In the genomic region with DNA sequence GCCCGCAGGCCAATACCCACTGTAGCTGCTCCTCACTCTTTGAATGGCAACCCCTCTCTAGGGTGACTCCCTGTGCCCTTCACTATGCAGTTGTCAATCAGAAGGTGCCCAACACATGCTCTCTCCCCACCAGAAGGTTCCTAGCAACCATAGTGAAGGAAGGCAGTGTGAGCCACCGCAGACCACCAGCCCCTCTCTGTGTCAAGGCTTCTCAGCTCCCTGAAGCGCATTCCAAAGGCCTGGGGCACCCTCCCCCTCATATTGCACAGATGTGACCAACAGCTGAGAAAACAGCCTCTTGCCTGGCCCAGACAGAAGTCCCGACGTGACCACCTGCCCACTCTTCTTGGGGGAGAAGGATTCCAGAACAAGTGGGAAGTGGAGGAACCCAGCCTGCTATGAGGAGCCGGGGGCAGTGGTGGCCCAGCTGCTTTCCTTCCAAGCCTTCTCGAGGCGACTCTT, we compare ENCODE assay signal across 9 mouse cellular contexts. TPM values are rescaled to one million over a fixed set of nuclear protein-coding genes. Genes with fewer than 3 reads are reported as not detected.
A peak's percentile ranks its signal among the peaks of the same experiment; 100 is the strongest.
DNase-seq lines count a peak whose midpoint lies in the region; ATAC-seq lines count a peak whose summit lies in the region.
"Had no signal": no experiment of that assay in that cellular context is flagged by ENCODE, and none has a peak within 500 bp of the region (broad histone marks: within the 10 kb centered on the region; RNA-seq: fewer than 3 reads in every experiment).

No protein-coding gene starts in this region.

- WGBS in kidney, embryonic 15.5 days: 7% methylated on average over 8 of the region's 8 CpGs
- 20% methylated on average over 8 of the region's 8 CpGs for WGBS in embryonic facial prominence, embryonic 15.5 days
- WGBS in limb, embryonic 11.5 days: 9% methylated on average over 8 of the region's 8 CpGs
- WGBS in neural tube, embryonic 14.5 days: 3% methylated on average over 8 of the region's 8 CpGs

- peak overlapping the region; percentile 97 for H3K4me2 ChIP-seq in kidney, embryonic 15.5 days
- H3K4me2 ChIP-seq in embryonic facial prominence, embryonic 15.5 days (replicated peaks): peak overlapping the region; percentile 94
- peak overlapping the region; percentile 96 for H3K4me2 ChIP-seq in limb, embryonic 11.5 days (ENCODE audit: low read depth, severe bottlenecking)
- H3K4me2 ChIP-seq in neural tube, embryonic 14.5 days (ENCODE audit: low read depth, low read length): peak overlapping the region; percentile 94

- 0 out of 2 replicates have a peak, but pooled peaks have one; percentile 6 for ATAC-seq in kidney, embryonic 15.5 days (replicated peaks; ENCODE audit: low FRiP score)
- 0 out of 2 replicates have a peak, but pooled peaks have one; percentile 5 for ATAC-seq in embryonic facial prominence, embryonic 15.5 days (ENCODE audit: insufficient number of reproducible peaks, low FRiP score, low TSS enrichment, low read depth)
- ATAC-seq in limb, embryonic 11.5 days (ENCODE audit: insufficient number of reproducible peaks, low FRiP score, low TSS enrichment, low read depth): no peak
- peak; percentile 58; the same call in 1 of the 2 replicates for ATAC-seq in neural tube, embryonic 14.5 days (ENCODE audit: low read depth)
- ATAC-seq in cerebellum, adult (ENCODE audit: insufficient number of reproducible peaks, low FRiP score, low TSS enrichment): no peak

- peaks cover 50% of the 10 kb centered on the region for H3K4me1 ChIP-seq in kidney, embryonic 15.5 days
- peaks cover 49% of the 10 kb centered on the region for H3K4me1 ChIP-seq in embryonic facial prominence, embryonic 15.5 days
- H3K4me1 ChIP-seq in limb, embryonic 11.5 days (ENCODE audit: control insufficient read depth, insufficient read depth, low read length): peaks cover 42% of the 10 kb centered on the region
- H3K4me1 ChIP-seq in neural tube, embryonic 14.5 days (ENCODE audit: control insufficient read depth, insufficient read depth, low read length): peaks cover 29% of the 10 kb centered on the region

- peaks cover 27% of the 10 kb centered on the region for H3K36me3 ChIP-seq in kidney, embryonic 15.5 days
- H3K36me3 ChIP-seq in embryonic facial prominence, embryonic 15.5 days: 0 out of 2 replicates have a peak, but pooled peaks cover 4% of the 10 kb centered on the region
- no peaks in the 10 kb centered on the region for H3K36me3 ChIP-seq in limb, embryonic 11.5 days (ENCODE audit: control insufficient read depth, insufficient read depth, low read length)
- no peaks in the 10 kb centered on the region for H3K36me3 ChIP-seq in neural tube, embryonic 14.5 days (ENCODE audit: control insufficient read depth, insufficient read depth, low read length)
- H3K36me3 ChIP-seq: G1E had no signal

- no peaks in the 10 kb centered on the region for H3K27me3 ChIP-seq in kidney, embryonic 15.5 days
- peaks cover 21% of the 10 kb centered on the region for H3K27me3 ChIP-seq in embryonic facial prominence, embryonic 15.5 days
- H3K27me3 ChIP-seq in limb, embryonic 11.5 days (ENCODE audit: control insufficient read depth, insufficient read depth, low read length): peaks cover 19% of the 10 kb centered on the region
- no peaks in the 10 kb centered on the region for H3K27me3 ChIP-seq in neural tube, embryonic 14.5 days (ENCODE audit: control insufficient read depth, insufficient read depth, low read length)

- H3K27ac ChIP-seq in kidney, embryonic 15.5 days: peak overlapping the region; percentile 88
- H3K27ac ChIP-seq in embryonic facial prominence, embryonic 15.5 days (replicated peaks): peak overlapping the region; percentile 51; the same call in 1 of the 2 replicates
- H3K27ac ChIP-seq in limb, embryonic 11.5 days (replicated peaks; ENCODE audit: low read depth, low read length): no peak overlapping the region
- H3K27ac ChIP-seq in neural tube, embryonic 14.5 days (ENCODE audit: low read depth, low read length): peak overlapping the region; percentile 45; the same call in 1 of the 2 replicates

- peak overlapping the region; percentile 64 for H3K4me3 ChIP-seq in kidney, embryonic 15.5 days (replicated peaks)
- peak overlapping the region; percentile 53 for H3K4me3 ChIP-seq in embryonic facial prominence, embryonic 15.5 days (replicated peaks)
- H3K4me3 ChIP-seq in limb, embryonic 11.5 days (ENCODE audit: low read depth, low read length): peak overlapping the region; percentile 49
- peak overlapping the region; percentile 56 for H3K4me3 ChIP-seq in neural tube, embryonic 14.5 days (ENCODE audit: low read depth, low read length)

- no peak for DNase-seq in kidney, adult 11 months
- peak; percentile 54 for DNase-seq in limb, embryonic 11.5 days (ENCODE audit: low spot score)
- no peak for DNase-seq in right cerebral cortex, adult 18-20 months
- DNase-seq in cerebellum, postnatal 4 days (ENCODE audit: low spot score in 2 of 2): no peak

- no peaks in the 10 kb centered on the region for H3K9me3 ChIP-seq in kidney, embryonic 15.5 days (replicated peaks)
- no peaks in the 10 kb centered on the region for H3K9me3 ChIP-seq in embryonic facial prominence, embryonic 15.5 days (replicated peaks)
- no peaks in the 10 kb centered on the region for H3K9me3 ChIP-seq in limb, embryonic 11.5 days (ENCODE audit: control insufficient read depth, low read length)
- no peaks in the 10 kb centered on the region for H3K9me3 ChIP-seq in neural tube, embryonic 14.5 days (ENCODE audit: control insufficient read depth, low read length)

- H3K9ac ChIP-seq in kidney, embryonic 15.5 days: peak overlapping the region; percentile 78
- H3K9ac ChIP-seq in embryonic facial prominence, embryonic 15.5 days: peak overlapping the region; percentile 43; the same call in 1 of the 2 replicates
- peak overlapping the region; percentile 13; the same call in 1 of the 2 replicates for H3K9ac ChIP-seq in limb, embryonic 11.5 days (ENCODE audit: low read length)
- peak overlapping the region; percentile 70 for H3K9ac ChIP-seq in neural tube, embryonic 14.5 days (replicated peaks; ENCODE audit: low read depth, low read length)

RNA-seq across cellular contexts. Expression of gene Nes, which starts 1.4 kb away (rescaled TPM):
- 31.1 and 34.6 TPM in 2 replicates for polyA plus RNA-seq in kidney, embryonic 15.5 days (2015; fragmentation: Nextera tagmentation; extraction: Ambion mirVana)
- 41.9 and 57.3 TPM in 2 replicates for polyA plus RNA-seq in embryonic facial prominence, embryonic 15.5 days (2015; fragmentation: Nextera tagmentation; extraction: Ambion mirVana)
- polyA plus RNA-seq in limb, embryonic 11.5 days (2014; fragmentation: Nextera tagmentation; extraction: Ambion mirVana): 7.9 and 8.8 TPM in 2 replicates
- polyA plus RNA-seq in neural tube, embryonic 14.5 days (2014; fragmentation: Nextera tagmentation; extraction: Ambion mirVana): 11.1 and 16.7 TPM in 2 replicates

RNA-seq across cellular contexts. Expression of gene Crabp2, which starts 23.8 kb away (rescaled TPM):
- 81.1 and 82.3 TPM in 2 replicates for polyA plus RNA-seq in kidney, embryonic 15.5 days (2015; fragmentation: Nextera tagmentation; extraction: Ambion mirVana)
- 200 and 206 TPM in 2 replicates for polyA plus RNA-seq in embryonic facial prominence, embryonic 15.5 days (2015; fragmentation: Nextera tagmentation; extraction: Ambion mirVana)
- polyA plus RNA-seq in limb, embryonic 11.5 days (2014; fragmentation: Nextera tagmentation; extraction: Ambion mirVana): 796 and 836 TPM in 2 replicates
- polyA plus RNA-seq in neural tube, embryonic 14.5 days (2014; fragmentation: Nextera tagmentation; extraction: Ambion mirVana): 45.5 and 103 TPM in 2 replicates
- polyA plus RNA-seq: G1E had no signal

RNA-seq across cellular contexts. Expression of gene Bcan, which starts 27.8 kb away (rescaled TPM):
- 0.17 and 0.33 TPM in 2 replicates for polyA plus RNA-seq in kidney, embryonic 15.5 days (2015; fragmentation: Nextera tagmentation; extraction: Ambion mirVana)
- 0.38 and 0.61 TPM in 2 replicates for polyA plus RNA-seq in embryonic facial prominence, embryonic 15.5 days (2015; fragmentation: Nextera tagmentation; extraction: Ambion mirVana)
- polyA plus RNA-seq in limb, embryonic 11.5 days (2014; fragmentation: Nextera tagmentation; extraction: Ambion mirVana): not detected in 2 replicates
- polyA plus RNA-seq in neural tube, embryonic 14.5 days (2014; fragmentation: Nextera tagmentation; extraction: Ambion mirVana): 79.5 and 107 TPM in 2 replicates
- polyA plus RNA-seq: G1E had no signal

RNA-seq across cellular contexts. Expression of gene Rrnad1, which starts 41.7 kb away (rescaled TPM):
- polyA plus RNA-seq in kidney, embryonic 15.5 days (2015; fragmentation: Nextera tagmentation; extraction: Ambion mirVana): 17.7 and 23.0 TPM in 2 replicates
- polyA plus RNA-seq in embryonic facial prominence, embryonic 15.5 days (2015; fragmentation: Nextera tagmentation; extraction: Ambion mirVana): 19.8 and 22.4 TPM in 2 replicates
- polyA plus RNA-seq in limb, embryonic 11.5 days (2014; fragmentation: Nextera tagmentation; extraction: Ambion mirVana): 17.2 and 19.5 TPM in 2 replicates
- polyA plus RNA-seq in neural tube, embryonic 14.5 days (2014; fragmentation: Nextera tagmentation; extraction: Ambion mirVana): 19.7 and 20.6 TPM in 2 replicates

RNA-seq across cellular contexts. Expression of gene Isg20l2, which starts 42.1 kb away (rescaled TPM):
- polyA plus RNA-seq in kidney, embryonic 15.5 days (2015; fragmentation: Nextera tagmentation; extraction: Ambion mirVana): 62.5 and 64.3 TPM in 2 replicates
- 54.5 and 56.2 TPM in 2 replicates for polyA plus RNA-seq in embryonic facial prominence, embryonic 15.5 days (2015; fragmentation: Nextera tagmentation; extraction: Ambion mirVana)
- 51.7 and 67.0 TPM in 2 replicates for polyA plus RNA-seq in limb, embryonic 11.5 days (2014; fragmentation: Nextera tagmentation; extraction: Ambion mirVana)
- 16.1 and 23.1 TPM in 2 replicates for polyA plus RNA-seq in neural tube, embryonic 14.5 days (2014; fragmentation: Nextera tagmentation; extraction: Ambion mirVana)

Comparison
In these comparisons a context has a peak if more than half of its experiments do, and no peak if none do; other contexts are left out.
1. ATAC-seq: peak in kidney, embryonic 15.5 days (single experiment), embryonic facial prominence, embryonic 15.5 days (single experiment) and neural tube, embryonic 14.5 days (single experiment); none in limb, embryonic 11.5 days (single experiment) and cerebellum, adult (single experiment).
2. H3K9ac ChIP-seq: peak in every context shown above with its lines; median percentile 78 in kidney, embryonic 15.5 days; 70 in neural tube, embryonic 14.5 days; 43 in embryonic facial prominence, embryonic 15.5 days; 13 in limb, embryonic 11.5 days.
3. RNA of gene Bcan, which starts 27.8 kb away (polyA plus RNA-seq): 79.5 to 107 TPM in neural tube, embryonic 14.5 days; 0.38 to 0.61 TPM in embryonic facial prominence, embryonic 15.5 days, not detected in limb, embryonic 11.5 days and 0.17 to 0.33 TPM in kidney, embryonic 15.5 days; every median in the first group is over 10 times any median in the second.
4. Peak in every context shown above with its lines, with median percentiles within 50 percentile points of each other: H3K4me2 ChIP-seq and H3K4me3 ChIP-seq.